Mouse (Mus musculus) liver, embryonic 16.5 days (tissue): ENCODE results near the gene Anks1b. TPM values are rescaled to one million over a fixed set of nuclear protein-coding genes. Genes with fewer than 3 reads are reported as not detected.

Experiments
- ATAC-seq: fragments of 200-750 bp; cut with Nextera tagmentation; 2 replicates; pipeline ENCODE4 v1.8.0; 2017; ENCODE audit warnings: low read depth, mild to moderate bottlenecking, moderate number of reproducible peaks, moderate library complexity
- H3K27ac ChIP-seq: fragments of 300-500 bp; sonication (generic); 2 replicates; pipeline ENCODE4 v1.5.1; 2014; ENCODE audit warnings: mild to moderate bottlenecking, low read length
- H3K27me3 ChIP-seq: fragments of 300-500 bp; sonication (generic); 2 replicates; pipeline ENCODE4 v1.6.1; 2014; ENCODE audit warnings: low read depth, low read length, mixed read lengths; ENCODE audit not compliant: control insufficient read depth, insufficient read depth
- H3K36me3 ChIP-seq: fragments of 300-500 bp; sonication (generic); 2 replicates; pipeline ENCODE4 v1.6.1; 2014; ENCODE audit warnings: mild to moderate bottlenecking; ENCODE audit not compliant: control insufficient read depth, insufficient read depth
- H3K4me1 ChIP-seq: fragments of 300-500 bp; sonication (generic); 2 replicates; pipeline ENCODE4 v1.6.1; 2014; ENCODE audit warnings: low read depth, low read length, mixed read lengths; ENCODE audit not compliant: control insufficient read depth
- H3K4me2 ChIP-seq: fragments of 300-500 bp; sonication (generic); 2 replicates; pipeline ENCODE4 v1.6.1; 2014; ENCODE audit warnings: low read depth, low read length, mixed read lengths
- H3K4me3 ChIP-seq: fragments of 300-500 bp; sonication (generic); 2 replicates; pipeline ENCODE4 v1.5.1; 2014; ENCODE audit warnings: low read depth, mild to moderate bottlenecking, low read length
- H3K9ac ChIP-seq: fragments of 300-500 bp; sonication (generic); 2 replicates; pipeline ENCODE4 v1.6.1; 2014; ENCODE audit warnings: low read depth, low read length
- H3K9me3 ChIP-seq: fragments of 300-500 bp; sonication (generic); replicated peaks from 2 replicates; pipeline ENCODE4 v1.6.1; 2016; ENCODE audit warnings: low read length; ENCODE audit not compliant: control insufficient read depth
- WGBS: fragments of 180-500 bp; shearing (Covaris S2); extraction: QIAGEN DNeasy Blood & Tissue Kit; methylation state at CpG from one replicate; pipeline ENCODE4 v1.1.7; 2014; ENCODE audit not compliant: insufficient replicate concordance; 5-methylcytosine and 5-hydroxymethylcytosine counted together
- polyA plus RNA-seq: library from polyadenylated mRNA; unstranded; fragments of >200 nt; fragmentation: Nextera tagmentation; extraction: Ambion mirVana; gene quantifications from 2 replicates; pipeline ENCODE4 v1.2.1, GENCODE M21; 2015

The Anks1b gene
- polyA plus RNA-seq, 1 experiment from 2014 or later: not detected

- WGBS: 45% methylated on average over 2 of the region's 2 CpGs
- no peaks in the 10 kb centered on the region for H3K27me3 ChIP-seq
- no peak overlapping the region for H3K27ac ChIP-seq
- no peak overlapping the region for H3K4me3 ChIP-seq
- no peak overlapping the region for H3K9ac ChIP-seq
- H3K9me3 ChIP-seq: no peaks in the 10 kb centered on the region
- no peak for ATAC-seq
- H3K4me1 ChIP-seq: no peaks in the 10 kb centered on the region
- no peaks in the 10 kb centered on the region for H3K36me3 ChIP-seq
- no peak overlapping the region for H3K4me2 ChIP-seq
Observed at GRCm38 (mm10) chr10:90649681-90650080, 776.4 kb downstream of the Anks1b start.

GRCm38 (mm10) chr10:90657416-90658120 is 784.3 kb downstream of the Anks1b start:
- no peak for ATAC-seq
- WGBS: 51% methylated on average over 7 of the region's 7 CpGs
- H3K27me3 ChIP-seq: no peaks in the 10 kb centered on the region

GRCm38 (mm10) chr10:90666746-90667145 is 793.4 kb downstream of the Anks1b start:
- H3K27me3 ChIP-seq: no peaks in the 10 kb centered on the region
- no peak for ATAC-seq
- H3K9me3 ChIP-seq: no peaks in the 10 kb centered on the region
- no peaks in the 10 kb centered on the region for H3K4me1 ChIP-seq
- no peaks in the 10 kb centered on the region for H3K36me3 ChIP-seq
- no peak overlapping the region for H3K9ac ChIP-seq
- H3K4me3 ChIP-seq: no peak overlapping the region
- WGBS: 54% methylated on average over 2 of the region's 2 CpGs
- H3K4me2 ChIP-seq: no peak overlapping the region
- no peak overlapping the region for H3K27ac ChIP-seq

More at GRCm38 (mm10) chr10:90657416-90658120, 784.3 kb downstream of the Anks1b start:
- no peaks in the 10 kb centered on the region for H3K36me3 ChIP-seq
- no peaks in the 10 kb centered on the region for H3K4me1 ChIP-seq
- no peak overlapping the region for H3K9ac ChIP-seq
- no peak overlapping the region for H3K4me2 ChIP-seq
- no peaks in the 10 kb centered on the region for H3K9me3 ChIP-seq
- H3K27ac ChIP-seq: no peak overlapping the region
- no peak overlapping the region for H3K4me3 ChIP-seq

GRCm38 (mm10) chr10:90670291-90670690 is 797.0 kb downstream of the Anks1b start:
- Histone ChIP-seq H3K36me3 (no peaks in the 10 kb centered on the region), H3K9me3 (no peaks in the 10 kb centered on the region), H3K27ac (no peak overlapping the region), H3K4me1 (no peaks in the 10 kb centered on the region), H3K27me3 (no peaks in the 10 kb centered on the region), H3K4me2 (no peak overlapping the region), H3K9ac (no peak overlapping the region), H3K4me3 (no peak overlapping the region)
- no peak for ATAC-seq
- WGBS: 66% methylated on average over 3 of the region's 3 CpGs

- Histone ChIP-seq H3K4me1 (no peaks in the 10 kb centered on the region), H3K4me2 (no peak overlapping the region), H3K36me3 (no peaks in the 10 kb centered on the region), H3K9ac (no peak overlapping the region), H3K4me3 (no peak overlapping the region), H3K9me3 (no peaks in the 10 kb centered on the region), H3K27me3 (no peaks in the 10 kb centered on the region), H3K27ac (no peak overlapping the region)
- ATAC-seq: no peak
- 63% methylated on average over 3 of the region's 3 CpGs for WGBS
Observed at GRCm38 (mm10) chr10:90672135-90672534, 798.8 kb downstream of the Anks1b start.

- no peaks in the 10 kb centered on the region for H3K36me3 ChIP-seq
- WGBS: 78% methylated on average over 10 of the region's 10 CpGs
- no peak for ATAC-seq
Observed at GRCm38 (mm10) chr10:90674362-90674761, 801.1 kb downstream of the Anks1b start.

GRCm38 (mm10) chr10:90677421-90677820 is 804.1 kb downstream of the Anks1b start:
- Histone ChIP-seq H3K27me3 (no peaks in the 10 kb centered on the region), H3K9ac (no peak overlapping the region), H3K27ac (no peak overlapping the region), H3K36me3 (no peaks in the 10 kb centered on the region), H3K9me3 (no peaks in the 10 kb centered on the region), H3K4me1 (no peaks in the 10 kb centered on the region), H3K4me2 (no peak overlapping the region), H3K4me3 (no peak overlapping the region)
- no peak for ATAC-seq
- WGBS: 67% methylated on average over 3 of the region's 3 CpGs

More at GRCm38 (mm10) chr10:90674362-90674761, 801.1 kb downstream of the Anks1b start:
- no peak overlapping the region for H3K4me2 ChIP-seq
- no peaks in the 10 kb centered on the region for H3K9me3 ChIP-seq
- H3K9ac ChIP-seq: no peak overlapping the region
- H3K27me3 ChIP-seq: no peaks in the 10 kb centered on the region
- H3K4me3 ChIP-seq: no peak overlapping the region
- H3K27ac ChIP-seq: no peak overlapping the region
- no peaks in the 10 kb centered on the region for H3K4me1 ChIP-seq

- WGBS: 75% methylated on average over 10 of the region's 10 CpGs
- H3K27me3 ChIP-seq: no peaks in the 10 kb centered on the region
- H3K4me3 ChIP-seq: no peak overlapping the region
- H3K36me3 ChIP-seq: no peaks in the 10 kb centered on the region
- H3K9me3 ChIP-seq: no peaks in the 10 kb centered on the region
- H3K4me2 ChIP-seq: no peak overlapping the region
- H3K9ac ChIP-seq: no peak overlapping the region
- H3K4me1 ChIP-seq: no peaks in the 10 kb centered on the region
- no peak for ATAC-seq
- no peak overlapping the region for H3K27ac ChIP-seq
Observed at GRCm38 (mm10) chr10:90679713-90680470, 806.6 kb downstream of the Anks1b start.

GRCm38 (mm10) chr10:90683813-90684212 is 810.5 kb downstream of the Anks1b start:
- no peak for ATAC-seq
- 56% methylated on average over 3 of the region's 3 CpGs for WGBS
- Histone ChIP-seq H3K9me3 (no peaks in the 10 kb centered on the region), H3K9ac (no peak overlapping the region), H3K27me3 (no peaks in the 10 kb centered on the region), H3K36me3 (no peaks in the 10 kb centered on the region), H3K4me1 (no peaks in the 10 kb centered on the region), H3K4me2 (no peak overlapping the region), H3K4me3 (no peak overlapping the region), H3K27ac (no peak overlapping the region)
